Mouse (Mus musculus) bone marrow, adult 2 months (tissue): ENCODE data around the gene Cdc26.

Experiments used
- CTCF ChIP-seq: fragments of 200-500 bp; IDR thresholded peaks from 2 replicates; pipeline ENCODE4 v1.5.1; 2011; ENCODE audit warnings: low read length, control low read depth; ENCODE audit not compliant: control insufficient read depth, insufficient read depth
- POLR2A ChIP-seq: fragments of 200-500 bp; IDR thresholded peaks from 2 replicates; pipeline ENCODE4 v1.6.1; 2011; ENCODE audit warnings: low read depth, mild to moderate bottlenecking, control low read depth, low read length, borderline replicate concordance; ENCODE audit not compliant: control insufficient read depth

DNA sequence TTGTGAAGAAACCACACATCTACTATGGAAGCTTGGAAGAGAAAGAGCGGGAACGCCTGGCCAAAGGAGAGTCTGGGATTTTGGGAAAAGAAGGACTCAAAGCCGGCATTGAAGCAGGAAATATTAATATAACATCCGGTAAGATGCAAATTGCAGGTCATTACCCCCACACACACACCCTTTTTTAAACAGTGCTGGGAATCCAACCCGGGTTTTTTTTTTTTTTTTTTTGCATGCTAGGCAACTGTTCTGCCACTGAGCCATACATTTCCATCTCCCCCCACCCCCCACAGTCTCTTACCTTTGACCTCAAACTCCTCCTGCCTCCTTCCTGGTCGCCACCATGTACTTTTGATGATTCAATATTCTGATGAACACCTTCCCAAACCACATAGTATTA lies 1.2 kb upstream of the Cdc26 start:
- TF ChIP-seq CTCF = no peak
- no peak for TF ChIP-seq POLR2A
